Mouse (Mus musculus): Measurements from ENCODE around the gene L3mbtl2. TPM values are rescaled to one million over a fixed set of nuclear protein-coding genes. Genes with fewer than 3 reads are reported as not detected.
A peak's percentile ranks its signal among the peaks of the same experiment; 100 is the strongest.
"Not testable (repeated sequence)": the region's sequence is repeated elsewhere in the genome, so short reads cannot be mapped to it uniquely, and the experiment has no call there.

The L3mbtl2 gene
- polyA plus RNA-seq, 1 experiment from 2014 or later = 21.7 TPM

DNA sequence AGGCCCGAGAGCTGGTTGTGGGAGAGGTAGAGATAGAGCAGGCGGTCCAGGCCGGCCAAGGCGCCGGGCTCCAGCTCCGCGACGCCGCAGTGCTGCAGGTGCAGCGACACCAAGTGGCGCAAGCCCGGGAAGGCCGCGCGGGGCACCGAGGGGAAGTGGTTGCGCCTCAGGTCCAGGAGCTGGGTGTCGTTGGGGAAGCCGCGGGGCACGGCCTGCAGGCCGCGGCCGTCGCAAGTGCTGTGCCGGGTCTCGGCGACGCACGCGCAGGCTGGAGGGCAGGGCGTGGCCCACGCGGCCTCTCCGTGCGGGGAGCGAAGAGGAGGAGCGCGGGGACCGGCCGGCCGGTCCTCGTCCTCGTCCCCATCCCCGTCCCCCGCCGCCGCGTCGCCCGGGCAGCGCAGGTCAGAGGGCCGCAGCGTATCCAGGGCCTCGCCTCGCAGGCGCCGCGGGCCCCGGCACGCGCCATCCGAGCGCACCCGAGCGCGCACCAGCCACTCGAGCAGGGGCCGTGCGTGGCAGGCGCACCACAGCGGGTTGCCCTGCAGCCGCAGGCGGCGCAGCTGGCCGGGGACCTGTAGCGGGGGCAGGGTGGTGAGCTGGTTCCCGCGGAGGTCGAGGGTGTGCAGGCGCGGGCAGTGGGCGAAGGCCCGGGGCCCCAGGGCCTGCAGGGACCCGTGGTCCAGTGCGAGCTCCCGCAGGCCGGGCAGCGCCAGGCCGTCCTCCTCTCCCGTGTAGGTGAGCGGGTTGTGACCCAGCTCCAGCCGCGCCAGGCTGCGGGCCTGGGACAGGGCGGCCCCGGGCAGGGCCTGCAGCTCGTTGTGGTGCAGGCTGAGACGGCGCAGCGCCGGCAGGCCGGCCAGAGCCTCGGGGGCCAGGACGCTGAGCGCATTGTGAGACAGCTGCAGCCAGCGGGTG lies 30.5 kb downstream of the L3mbtl2 start:
- ATAC-seq (ENCODE audit: low read depth) (peak; percentile 66), DNase-seq (peak; percentile 60)
- WGBS (ENCODE audit: insufficient replicate concordance) = 2% methylated on average over 107 of the region's 107 CpGs
- H3K4me1 ChIP-seq (replicated peaks) = peaks cover 17% of the 10 kb centered on the region
- H3K27me3 ChIP-seq = peaks cover 63% of the 10 kb centered on the region
- peak overlapping the region; percentile 55 for H3K9ac ChIP-seq
- H3K36me3 ChIP-seq = no peaks in the 10 kb centered on the region
- no peaks in the 10 kb centered on the region for H3K9me3 ChIP-seq (replicated peaks)
- peak overlapping the region; percentile 54 for H3K4me3 ChIP-seq (replicated peaks)
- H3K4me2 ChIP-seq = peak overlapping the region; percentile 73
- no peak overlapping the region for H3K27ac ChIP-seq

DNA sequence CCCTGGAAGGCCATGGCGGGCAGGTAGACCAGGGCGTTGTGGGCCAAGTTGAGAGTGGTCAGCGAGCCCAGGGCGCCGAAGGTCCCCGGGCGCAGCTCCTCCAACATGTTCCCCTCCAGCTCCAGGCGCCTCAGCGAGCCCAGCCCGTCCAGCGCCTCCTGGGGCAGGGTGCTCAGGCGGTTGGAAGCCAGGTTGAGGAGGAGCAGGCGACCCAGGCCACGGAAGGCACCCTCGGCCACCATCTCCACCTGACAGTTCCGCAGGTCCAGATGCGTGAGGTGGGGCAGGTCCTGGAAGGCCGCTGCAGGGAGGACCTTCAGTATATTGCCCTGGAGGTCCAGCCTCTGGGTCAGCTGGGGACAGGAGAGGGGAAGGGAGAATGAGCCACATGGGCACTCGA lies 31.2 kb downstream of the L3mbtl2 start:
- Histone ChIP-seq H3K4me1 (replicated peaks) (peaks cover 17% of the 10 kb centered on the region), H3K9me3 (replicated peaks) (no peaks in the 10 kb centered on the region), H3K27me3 (peaks cover 65% of the 10 kb centered on the region), H3K9ac (peak overlapping the region; percentile 55; the same call in 1 of the 2 replicates), H3K4me3 (replicated peaks) (peak overlapping the region; percentile 54), H3K36me3 (no peaks in the 10 kb centered on the region), H3K27ac (no peak overlapping the region), H3K4me2 (peak overlapping the region; percentile 73)
- DNase-seq (no peak), ATAC-seq (ENCODE audit: low read depth) (no peak)
- 39% methylated on average over 19 of the region's 19 CpGs for WGBS (ENCODE audit: insufficient replicate concordance)

DNA sequence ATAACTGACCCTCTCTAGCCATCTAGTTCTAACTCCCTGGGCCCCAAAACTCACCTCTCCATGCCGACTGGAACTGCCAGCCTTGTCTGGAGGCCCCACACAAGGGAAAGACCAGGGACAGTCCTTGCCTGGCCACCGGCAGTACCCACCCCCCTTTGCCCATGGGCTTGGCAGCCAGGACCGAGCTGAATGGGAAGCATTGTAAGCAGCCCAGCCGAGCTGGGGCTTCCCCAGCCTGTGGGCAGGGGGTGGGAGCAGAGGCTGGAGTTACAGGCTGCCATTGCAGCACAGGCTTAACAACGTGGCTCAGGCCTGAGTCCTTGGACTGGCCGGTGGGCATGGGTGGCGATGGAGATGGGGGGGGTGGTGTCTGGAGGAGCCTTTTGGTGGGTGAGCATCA lies 33.5 kb downstream of the L3mbtl2 start, which contains the start of gene Chadl:
Gene Chadl (minus strand): TSS at position 113 of the 400 bp plus-strand sequence.
- ATAC-seq (ENCODE audit: low read depth) = no peak
- 59% methylated on average over 7 of the region's 7 CpGs for WGBS (ENCODE audit: insufficient replicate concordance)

DNA sequence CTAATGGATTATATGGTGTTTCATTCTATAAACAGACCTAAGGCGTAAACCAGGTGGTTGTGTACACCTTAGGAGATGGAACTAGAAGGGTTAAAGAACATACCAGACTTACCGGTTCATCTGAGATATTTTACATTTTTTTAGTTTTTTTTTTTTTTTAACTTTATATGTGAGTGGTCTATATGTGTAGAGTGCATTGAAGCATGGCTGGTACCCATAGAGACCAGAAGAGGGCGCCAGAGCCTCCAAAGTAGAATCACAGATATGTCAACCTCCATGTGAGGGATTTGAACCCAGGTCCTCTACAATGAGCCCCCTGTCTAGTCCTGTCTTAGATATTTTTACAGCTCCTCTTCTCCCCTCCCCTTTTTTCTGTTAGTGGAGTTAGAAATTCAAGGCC lies 34.2 kb downstream of the L3mbtl2 start:
- H3K9me3 ChIP-seq (replicated peaks) = no peaks in the 10 kb centered on the region
- WGBS (ENCODE audit: insufficient replicate concordance) = 38% methylated on average over 3 of the region's 3 CpGs
- no peak overlapping the region for H3K27ac ChIP-seq
- ATAC-seq (ENCODE audit: low read depth) (no peak), DNase-seq (peak; percentile 28)
- no peak overlapping the region for H3K4me3 ChIP-seq (replicated peaks)
- peaks cover 50% of the 10 kb centered on the region for H3K27me3 ChIP-seq
- peaks cover 10% of the 10 kb centered on the region for H3K36me3 ChIP-seq
- H3K4me1 ChIP-seq (replicated peaks) = peaks cover 17% of the 10 kb centered on the region
- no peak overlapping the region for H3K9ac ChIP-seq
- no peak overlapping the region for H3K4me2 ChIP-seq

More for the DNA sequence above, 33.5 kb downstream of the L3mbtl2 start, which contains the start of gene Chadl:
- Histone ChIP-seq H3K27ac (no peak within 1 kb of the TSS), H3K36me3 (peaks cover 3% of the 10 kb centered on the region; the same call in 1 of the 2 replicates), H3K4me2 (no peak within 1 kb of the TSS), H3K4me1 (replicated peaks) (peaks cover 17% of the 10 kb centered on the region), H3K4me3 (replicated peaks) (no peak within 1 kb of the TSS), H3K9me3 (replicated peaks) (no peaks in the 10 kb centered on the region), H3K9ac (no peak within 1 kb of the TSS), H3K27me3 (peaks cover 57% of the 10 kb centered on the region)
- no peak for DNase-seq

DNA sequence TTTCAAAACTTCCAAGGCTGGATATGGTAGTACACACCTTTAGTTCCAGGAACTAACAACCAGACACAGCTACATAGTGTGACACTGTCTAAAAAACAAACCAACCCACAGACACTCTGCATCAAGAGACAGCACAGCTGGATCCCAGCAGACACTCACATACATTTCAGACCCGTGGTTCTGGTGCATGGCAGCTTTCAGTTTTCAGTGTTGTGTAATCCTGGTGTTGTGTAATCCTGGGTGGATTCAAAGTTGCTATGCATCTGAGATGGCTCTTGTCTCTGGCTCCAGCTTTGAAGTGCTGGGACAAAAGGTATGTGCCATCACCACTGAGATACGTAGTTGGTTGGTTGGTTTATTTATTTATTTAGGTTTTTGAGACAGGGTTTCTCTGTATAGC lies 34.8 kb downstream of the L3mbtl2 start:
- Histone ChIP-seq H3K4me3 (replicated peaks) (no peak overlapping the region), H3K9ac (no peak overlapping the region), H3K27me3 (peaks cover 43% of the 10 kb centered on the region), H3K4me1 (replicated peaks) (peaks cover 15% of the 10 kb centered on the region), H3K36me3 (peaks cover 16% of the 10 kb centered on the region), H3K27ac (no peak overlapping the region), H3K9me3 (replicated peaks) (no peaks in the 10 kb centered on the region), H3K4me2 (no peak overlapping the region)
- DNase-seq (no peak), ATAC-seq (ENCODE audit: low read depth) (no peak)
- 36% methylated on average over 2 of the region's 2 CpGs for WGBS (ENCODE audit: insufficient replicate concordance)

DNA sequence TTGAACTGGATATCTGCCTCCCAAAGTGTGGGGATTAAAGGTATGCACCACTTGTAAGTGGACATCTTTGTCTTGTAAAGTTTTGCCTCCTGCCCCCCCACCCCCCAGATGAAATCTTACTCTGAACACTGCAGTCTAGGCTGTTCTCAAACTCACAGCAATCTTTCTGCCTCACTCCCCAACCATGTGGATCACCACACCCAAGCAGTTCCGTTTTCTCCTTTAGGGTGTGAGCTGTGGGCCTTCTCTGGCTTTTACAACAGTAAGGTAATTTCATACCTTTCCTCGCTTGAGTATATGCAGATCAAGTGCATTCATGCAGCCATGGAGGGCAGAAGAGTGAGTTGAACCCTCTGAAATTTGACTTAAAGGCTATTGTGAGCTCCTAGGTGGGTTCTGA lies 36.5 kb downstream of the L3mbtl2 start:
- H3K36me3 ChIP-seq = peaks cover 33% of the 10 kb centered on the region
- H3K9ac ChIP-seq = no peak overlapping the region
- DNase-seq = no peak
- ATAC-seq (ENCODE audit: low read depth) = no peak
- no peak overlapping the region for H3K4me3 ChIP-seq (replicated peaks)
- H3K9me3 ChIP-seq (replicated peaks) = no peaks in the 10 kb centered on the region
- peaks cover 4% of the 10 kb centered on the region; the same call in 1 of the 2 replicates for H3K4me1 ChIP-seq (replicated peaks)
- WGBS (ENCODE audit: insufficient replicate concordance) = 49% methylated on average over 2 of the region's 2 CpGs
- no peak overlapping the region for H3K27ac ChIP-seq
- H3K4me2 ChIP-seq = no peak overlapping the region
- H3K27me3 ChIP-seq = peaks cover 27% of the 10 kb centered on the region

DNA sequence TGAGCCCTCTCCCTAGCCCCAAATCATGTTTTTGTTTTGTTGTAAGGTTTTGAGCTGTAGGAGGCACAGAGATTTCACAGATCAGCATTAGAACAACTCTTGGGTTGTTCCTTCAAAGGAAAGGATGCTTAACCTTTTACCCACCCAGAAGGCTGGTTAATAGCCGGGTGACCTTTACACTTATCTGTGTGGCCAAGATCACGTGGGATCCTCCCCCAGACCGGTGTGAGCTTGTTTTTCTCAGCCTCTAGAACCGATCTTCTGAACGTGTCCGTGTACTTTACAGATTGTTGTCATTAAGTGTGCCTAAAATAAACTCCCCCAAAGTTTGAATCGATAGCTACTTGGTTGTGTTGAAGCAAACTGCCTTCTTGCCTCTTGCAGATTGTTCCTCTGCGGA lies 36.9 kb downstream of the L3mbtl2 start:
- Histone ChIP-seq H3K9me3 (replicated peaks) (no peaks in the 10 kb centered on the region), H3K9ac (no peak overlapping the region), H3K4me1 (replicated peaks) (peaks cover 4% of the 10 kb centered on the region; the same call in 1 of the 2 replicates), H3K4me3 (replicated peaks) (no peak overlapping the region), H3K36me3 (peaks cover 37% of the 10 kb centered on the region), H3K4me2 (no peak overlapping the region), H3K27ac (no peak overlapping the region), H3K27me3 (peaks cover 23% of the 10 kb centered on the region)
- ATAC-seq (ENCODE audit: low read depth) = no peak
- 51% methylated on average over 8 of the region's 8 CpGs for WGBS (ENCODE audit: insufficient replicate concordance)
- DNase-seq = no peak

DNA sequence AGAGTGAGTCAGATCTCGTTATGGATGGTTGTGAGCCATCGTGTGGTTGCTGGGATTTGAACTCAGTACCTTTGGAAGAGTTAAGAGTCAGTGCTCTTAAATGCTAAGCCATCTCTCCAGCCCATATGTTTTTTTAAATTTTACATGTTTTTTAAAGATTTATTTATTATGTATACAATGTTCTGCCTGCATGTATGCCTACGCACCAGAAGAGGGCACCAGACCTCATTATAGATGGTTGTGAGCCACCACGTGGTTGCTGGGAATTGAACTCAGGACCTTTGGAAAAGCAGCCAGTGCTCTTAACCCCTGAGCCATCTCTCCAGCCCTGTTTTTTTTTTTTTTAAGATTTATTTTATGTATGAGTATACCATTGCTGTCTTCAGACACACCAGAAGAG lies 37.7 kb downstream of the L3mbtl2 start:
- not testable (repeated sequence) for ATAC-seq (ENCODE audit: low read depth); H3K27ac ChIP-seq; DNase-seq; H3K9me3 ChIP-seq (replicated peaks); H3K4me1 ChIP-seq (replicated peaks); H3K4me3 ChIP-seq (replicated peaks); H3K9ac ChIP-seq; H3K4me2 ChIP-seq
- peaks cover 15% of the 10 kb centered on the region for H3K27me3 ChIP-seq
- WGBS (ENCODE audit: insufficient replicate concordance) = 73% methylated on average over 4 of the region's 4 CpGs
- H3K36me3 ChIP-seq = peaks cover 45% of the 10 kb centered on the region

DNA sequence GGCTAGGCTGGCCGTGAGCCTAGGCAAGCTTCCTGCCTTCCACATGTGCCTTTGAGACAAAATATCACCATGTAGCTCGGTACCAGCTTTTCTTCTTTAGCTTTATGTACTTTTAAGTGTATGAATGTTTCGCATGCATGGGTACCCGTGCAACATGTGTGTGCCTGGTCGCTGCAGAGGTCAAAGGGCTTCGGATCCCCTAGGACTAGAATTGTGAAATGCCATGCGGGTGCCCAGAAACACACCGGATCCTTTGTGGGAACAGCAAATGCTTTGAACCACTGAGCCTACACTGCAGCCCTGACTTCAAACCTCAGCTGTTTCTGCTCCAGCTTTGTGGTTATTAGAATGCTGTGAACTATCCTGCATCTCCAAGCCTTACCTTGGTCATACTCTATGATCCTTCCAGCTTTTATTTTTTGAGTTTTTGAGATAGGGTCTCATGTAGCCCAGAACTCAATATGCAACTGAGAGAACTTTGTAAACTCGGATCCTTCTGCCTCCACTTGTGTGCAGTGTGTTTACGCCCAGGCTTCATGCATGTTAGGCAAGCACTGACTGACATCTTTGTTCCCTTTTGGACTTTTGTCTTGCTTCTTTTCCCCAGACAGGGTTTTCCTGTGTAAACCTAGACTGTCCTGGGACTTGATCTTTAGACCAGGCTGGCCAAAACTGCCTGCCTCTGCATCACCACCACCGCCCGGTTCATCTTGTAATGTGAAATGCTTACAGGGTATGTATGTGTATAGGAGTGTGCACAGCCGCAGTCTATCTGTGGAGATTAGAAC lies 38.8 kb downstream of the L3mbtl2 start:
- no peak for DNase-seq
- peaks cover 4% of the 10 kb centered on the region; the same call in 1 of the 2 replicates for H3K4me1 ChIP-seq (replicated peaks)
- H3K9me3 ChIP-seq (replicated peaks) = no peaks in the 10 kb centered on the region
- H3K4me3 ChIP-seq (replicated peaks) = no peak overlapping the region
- H3K9ac ChIP-seq = no peak overlapping the region
- H3K27ac ChIP-seq = no peak overlapping the region
- no peak overlapping the region for H3K4me2 ChIP-seq
- peaks cover 4% of the 10 kb centered on the region for H3K27me3 ChIP-seq
- 0 out of 2 replicates have a peak, but pooled peaks have one; percentile 25 for ATAC-seq (ENCODE audit: low read depth)
- 84% methylated on average over 13 of the region's 13 CpGs for WGBS (ENCODE audit: insufficient replicate concordance)
- H3K36me3 ChIP-seq = peaks cover 56% of the 10 kb centered on the region

DNA sequence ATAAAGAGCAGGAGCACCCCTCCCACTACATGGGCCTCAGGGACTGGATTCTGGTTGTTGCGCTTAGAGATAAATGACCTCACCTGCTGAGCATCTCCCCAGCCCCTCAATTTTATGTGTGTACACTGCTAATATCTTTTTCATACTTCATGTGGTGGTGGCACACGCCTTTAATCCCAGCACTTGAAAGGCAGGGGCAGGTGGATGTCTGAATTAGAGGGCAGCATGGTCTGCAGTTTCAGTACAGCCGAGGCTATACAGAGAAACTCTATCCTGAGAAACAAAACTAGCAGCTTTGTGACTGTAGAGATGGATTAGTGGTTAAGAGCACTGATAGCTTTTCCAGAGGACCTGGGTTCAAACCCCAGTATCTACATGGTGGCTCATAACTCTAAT lies 39.4 kb downstream of the L3mbtl2 start:
- H3K27ac ChIP-seq = no peak overlapping the region
- H3K4me3 ChIP-seq (replicated peaks) = no peak overlapping the region
- H3K27me3 ChIP-seq = 0 out of 2 replicates have a peak, but pooled peaks cover 2% of the 10 kb centered on the region
- H3K9me3 ChIP-seq (replicated peaks) = no peaks in the 10 kb centered on the region
- peaks cover 62% of the 10 kb centered on the region for H3K36me3 ChIP-seq
- ATAC-seq (ENCODE audit: low read depth) (no peak; the same call in 1 of the 2 replicates), DNase-seq (no peak)
- WGBS (ENCODE audit: insufficient replicate concordance) = 76% methylated on average over 3 of the region's 3 CpGs
- H3K4me2 ChIP-seq = no peak overlapping the region
- H3K4me1 ChIP-seq (replicated peaks) = peaks cover 4% of the 10 kb centered on the region; the same call in 1 of the 2 replicates
- H3K9ac ChIP-seq = no peak overlapping the region

DNA sequence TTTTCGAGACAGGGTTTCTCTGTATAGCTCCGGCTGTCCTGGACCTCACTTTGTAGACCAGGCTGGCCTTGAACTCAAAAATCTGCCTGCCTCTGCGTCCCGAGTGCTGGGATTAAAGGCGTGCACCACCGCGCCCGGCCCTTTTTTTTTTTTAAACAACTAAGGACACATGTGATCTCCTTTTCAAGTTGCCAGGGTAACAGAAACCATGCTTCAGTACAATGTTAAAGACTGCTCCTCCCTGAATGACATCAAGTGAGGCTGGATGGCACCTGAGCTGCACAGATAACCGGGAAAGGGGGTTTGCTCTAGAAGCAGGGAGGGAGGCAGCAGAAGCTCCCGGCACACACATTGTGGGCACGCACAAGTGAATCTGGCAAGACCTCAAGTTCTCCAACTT lies 45.3 kb downstream of the L3mbtl2 start:
- H3K27me3 ChIP-seq = no peaks in the 10 kb centered on the region
- H3K9ac ChIP-seq = no peak overlapping the region
- DNase-seq (no peak), ATAC-seq (ENCODE audit: low read depth) (no peak)
- no peaks in the 10 kb centered on the region for H3K9me3 ChIP-seq (replicated peaks)
- no peak overlapping the region for H3K4me3 ChIP-seq (replicated peaks)
- WGBS (ENCODE audit: insufficient replicate concordance) = 82% methylated on average over 11 of the region's 11 CpGs
- peaks cover under 1% of the 10 kb centered on the region for H3K4me1 ChIP-seq (replicated peaks)
- H3K36me3 ChIP-seq = peaks cover 99% of the 10 kb centered on the region
- no peak overlapping the region for H3K4me2 ChIP-seq
- H3K27ac ChIP-seq = no peak overlapping the region
